Mouse (Mus musculus) kidney, adult 2 months (tissue): ENCODE results near the gene Spata25.

ENCODE experiments used
- CTCF ChIP-seq: fragments of 200-500 bp; conservative IDR thresholded peaks from 2 replicates; pipeline ENCODE4 v1.5.1; 2011; ENCODE audit warnings: low read depth, mild to moderate bottlenecking, control low read depth, low read length, moderate library complexity, mixed read lengths; ENCODE audit not compliant: insufficient read depth, insufficient read length
- POLR2A ChIP-seq: fragments of 200-500 bp; IDR thresholded peaks from one replicate; pipeline ENCODE4 v1.6.1; 2011; ENCODE audit warnings: low read depth, low read length, control low read depth

DNA sequence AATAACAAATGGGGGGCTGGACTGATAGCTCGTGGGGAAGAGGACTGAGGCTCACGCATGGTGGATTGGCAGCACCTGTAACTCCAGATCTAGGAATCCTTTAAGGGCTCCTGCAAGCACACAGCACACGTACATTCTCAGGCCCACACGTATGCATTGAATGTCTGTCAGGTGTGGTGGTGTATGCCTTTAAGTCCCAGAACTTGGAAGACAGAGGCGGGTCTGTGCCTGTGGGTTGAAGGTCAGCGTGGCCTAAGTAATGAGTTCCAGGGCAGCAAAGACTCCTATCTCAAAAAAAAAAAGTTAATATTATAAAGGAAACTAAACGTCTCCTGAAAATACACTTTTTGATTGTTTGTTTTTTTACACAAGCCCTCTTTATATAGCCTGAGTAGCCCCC is 21.7 kb downstream of the Spata25 start:
- TF ChIP-seq CTCF, result no peak
- no peak for TF ChIP-seq POLR2A
